Mouse (Mus musculus): Measurements from ENCODE around the gene Cdh13.

DNA sequence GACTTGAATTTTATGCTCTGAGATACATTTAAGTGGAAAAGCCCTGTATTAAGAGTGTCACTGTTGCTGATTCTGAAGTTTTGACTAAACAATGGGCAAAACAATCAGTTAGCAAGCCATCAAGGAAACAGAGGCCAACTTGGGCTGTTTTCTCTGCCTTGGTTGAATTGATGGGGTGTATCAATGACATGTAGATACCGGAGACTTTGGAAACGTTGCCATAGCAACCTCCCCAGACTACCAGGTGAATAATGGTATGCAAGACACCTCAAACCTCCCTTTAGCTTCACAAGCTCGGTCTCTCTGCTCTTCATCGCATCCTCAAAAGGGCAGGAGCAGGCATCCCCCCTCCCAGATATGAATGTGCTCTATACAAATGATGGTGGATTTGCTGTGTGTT is 685.4 kb downstream of the Cdh13 start:
- TF ChIP-seq CTCF (IDR thresholded peaks at IDR 0.05; ENCODE audit: low read depth), result no peak
- TF ChIP-seq EP300 (IDR thresholded peaks at IDR 0.05; ENCODE audit: low read depth), result no peak

Measured in liver, postnatal 0 days (tissue).